Mouse (Mus musculus): ENCODE measurements around the gene Vwa2. TPM values are rescaled to one million over a fixed set of nuclear protein-coding genes. Genes with fewer than 3 reads are reported as not detected.

Gene Vwa2
- total RNA-seq (2015; ENCODE audit: low replicate concordance) (not detected in 2 replicates), total RNA-seq (2017; ENCODE audit: low replicate concordance) (not detected in 2 replicates)

DNA sequence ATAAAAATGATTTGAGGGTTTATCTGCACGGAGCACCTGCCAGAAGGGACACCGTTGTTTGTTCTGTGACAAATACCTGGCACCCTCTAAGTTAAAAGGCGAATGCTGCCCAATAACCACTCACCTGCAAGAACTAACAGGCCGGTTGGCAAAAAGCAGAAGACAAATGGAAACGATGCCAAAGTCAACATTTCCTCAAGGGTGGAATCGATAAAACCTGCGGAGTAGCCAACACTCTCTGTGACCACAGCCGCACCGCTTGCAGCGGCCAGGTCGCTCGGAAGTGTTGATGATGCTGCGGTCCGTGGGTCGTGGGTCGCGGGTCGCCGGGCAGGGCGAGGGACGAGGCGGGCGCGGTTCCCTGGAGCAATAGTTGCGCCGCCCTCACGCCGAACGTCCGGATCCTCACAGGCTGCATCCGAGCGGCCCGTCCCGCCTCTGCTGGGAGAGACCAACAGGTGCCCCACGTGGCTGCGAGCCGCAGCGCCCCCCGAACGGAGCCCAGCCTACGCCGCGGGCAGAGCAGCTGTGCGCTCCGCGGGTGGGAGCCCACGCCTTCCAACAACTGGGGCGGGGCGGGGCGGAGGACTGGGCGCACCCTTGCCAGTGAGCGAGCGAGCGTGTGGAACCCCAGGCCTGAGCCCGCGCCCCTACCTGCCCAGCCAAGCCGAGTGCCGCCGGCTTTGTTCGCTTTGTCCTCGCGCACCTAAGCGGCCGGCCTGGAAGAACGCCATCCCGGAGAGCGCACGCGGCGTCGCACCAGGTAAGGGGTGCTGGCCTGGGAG, at the start of gene Vwa2:
Gene Vwa2, plus strand, starts transcription at position 434 of the 785 bp plus-strand sequence.
- ATAC-seq (replicated peaks; ENCODE audit: low FRiP score, poor library complexity, severe bottlenecking) = no peak

DNA sequence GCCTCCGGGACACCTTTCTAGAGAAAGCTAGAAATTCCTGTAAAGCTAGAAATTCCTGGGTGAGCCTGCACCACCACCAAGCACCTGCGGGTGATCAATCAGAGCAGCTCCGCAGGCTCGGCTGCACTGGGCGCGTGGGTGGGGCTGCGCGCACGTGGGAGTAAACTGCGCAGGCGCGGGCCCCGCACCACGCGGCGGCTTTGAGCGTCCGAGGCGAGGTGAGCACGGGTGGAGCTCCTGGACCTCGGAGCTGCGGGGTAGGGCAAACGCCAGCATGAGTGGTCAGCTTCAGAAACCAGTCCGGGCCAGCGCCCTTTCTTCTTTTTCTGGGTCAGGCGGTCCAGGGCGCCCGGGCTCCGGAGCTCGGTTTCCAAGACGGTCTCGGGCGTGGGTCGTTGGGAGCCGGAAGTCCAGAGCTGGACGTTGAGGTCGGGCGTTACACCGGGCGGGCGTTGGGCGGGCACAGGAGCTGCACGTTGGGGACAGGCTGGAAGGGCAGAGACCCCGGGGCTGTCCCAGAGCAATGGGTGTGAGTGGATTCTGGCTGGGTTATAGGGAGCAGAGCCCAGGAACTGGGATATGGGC, 47.9 kb upstream of the Vwa2 start, which contains the start of gene Tdrd1:
Gene Tdrd1, plus strand, starts transcription at position 163 of the 585 bp plus-strand sequence.
- ATAC-seq (replicated peaks; ENCODE audit: low FRiP score, poor library complexity, severe bottlenecking) = no peak

GRCm38 (mm10) chr19:56828305-56828704, 45.7 kb upstream of the Vwa2 start:
- ATAC-seq (replicated peaks; ENCODE audit: low FRiP score, poor library complexity, severe bottlenecking) = no peak

- no peak for ATAC-seq (replicated peaks; ENCODE audit: low FRiP score, poor library complexity, severe bottlenecking)
Measured at GRCm38 (mm10) chr19:56829267-56829666, 44.8 kb upstream of the Vwa2 start.

DNA sequence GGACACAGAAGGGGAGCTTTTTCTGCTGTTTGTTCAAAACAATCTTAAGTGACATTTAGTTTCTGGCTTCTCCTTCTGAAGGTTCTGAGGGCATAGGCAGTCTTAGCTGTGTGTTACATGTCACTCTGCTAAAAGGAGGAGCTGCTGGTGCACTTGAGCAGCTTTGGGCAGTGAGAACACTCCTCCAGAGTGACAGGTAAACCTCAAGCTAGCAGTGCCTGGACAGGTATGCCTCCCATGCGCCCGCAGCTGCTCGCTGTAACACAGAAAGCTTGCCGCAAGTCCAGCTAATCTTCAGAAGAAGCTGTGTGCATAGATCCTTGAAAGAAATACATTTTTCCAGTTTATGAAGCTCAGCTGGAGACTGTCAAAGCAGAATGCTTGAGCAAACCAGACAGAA, 43.9 kb upstream of the Vwa2 start:
- ATAC-seq (replicated peaks; ENCODE audit: low FRiP score, poor library complexity, severe bottlenecking) = no peak

GRCm38 (mm10) chr19:56835340-56835739, 38.7 kb upstream of the Vwa2 start:
- ATAC-seq (replicated peaks; ENCODE audit: low FRiP score, poor library complexity, severe bottlenecking) = no peak

DNA sequence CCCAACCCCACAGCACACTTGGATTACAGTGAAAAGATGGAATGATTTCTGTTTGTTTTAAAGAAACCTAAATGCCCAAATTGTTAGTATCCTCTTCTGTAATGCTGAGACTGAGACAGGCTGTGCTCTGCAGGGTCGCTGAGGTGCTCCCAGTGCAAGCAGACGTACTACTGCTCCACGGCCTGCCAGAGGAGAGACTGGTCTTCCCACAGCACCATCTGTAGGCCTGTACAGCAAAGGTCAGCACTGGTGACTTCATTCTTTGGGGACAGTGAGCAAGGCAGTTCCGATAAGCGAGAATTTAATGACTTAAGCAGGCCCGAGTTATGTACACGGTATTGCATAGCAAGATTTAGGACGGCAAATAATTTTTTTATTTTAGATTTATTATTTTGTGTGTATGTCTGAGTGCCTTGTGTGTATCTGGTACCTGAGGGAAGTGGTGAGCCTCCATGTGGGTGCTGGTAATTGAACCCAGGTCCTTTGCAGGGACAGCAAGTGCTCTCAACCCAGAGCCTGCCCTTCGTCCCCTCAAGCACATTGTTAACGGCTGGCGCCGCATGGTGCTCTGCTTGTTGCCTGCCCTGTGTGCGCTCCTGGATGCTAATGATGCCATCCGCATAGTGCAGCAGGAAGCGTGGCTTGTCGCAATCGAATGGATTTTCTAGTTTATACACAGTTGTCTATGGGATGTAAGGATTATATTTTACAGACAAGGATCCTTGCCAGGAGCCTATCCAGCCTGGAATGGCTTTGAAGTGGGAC, 34.9 kb upstream of the Vwa2 start:
- ATAC-seq (replicated peaks; ENCODE audit: low FRiP score, poor library complexity, severe bottlenecking) = no peak

- no peak for ATAC-seq (replicated peaks; ENCODE audit: low FRiP score, poor library complexity, severe bottlenecking)
Measured at GRCm38 (mm10) chr19:56842974-56843373, 31.1 kb upstream of the Vwa2 start.

DNA sequence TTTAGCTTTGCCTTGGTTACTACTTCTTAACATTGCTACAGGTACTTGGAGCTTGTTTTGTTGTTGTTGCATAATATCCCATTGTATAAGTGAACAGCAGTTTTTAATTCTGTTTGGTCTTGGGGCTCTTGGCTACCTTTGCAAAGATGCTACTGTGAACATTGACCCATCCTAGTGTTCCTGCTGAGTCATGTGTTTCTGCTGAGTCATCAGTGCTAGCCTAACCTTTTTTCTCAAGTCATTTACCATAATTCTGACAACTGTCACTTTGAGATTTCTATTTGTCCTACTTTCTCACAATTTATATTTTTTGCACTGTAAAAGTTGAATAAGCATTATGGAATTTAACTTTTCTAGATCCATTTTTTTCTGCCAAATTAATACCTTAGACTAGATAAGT, 21.5 kb upstream of the Vwa2 start:
- ATAC-seq (replicated peaks; ENCODE audit: low FRiP score, poor library complexity, severe bottlenecking) = no peak

DNA sequence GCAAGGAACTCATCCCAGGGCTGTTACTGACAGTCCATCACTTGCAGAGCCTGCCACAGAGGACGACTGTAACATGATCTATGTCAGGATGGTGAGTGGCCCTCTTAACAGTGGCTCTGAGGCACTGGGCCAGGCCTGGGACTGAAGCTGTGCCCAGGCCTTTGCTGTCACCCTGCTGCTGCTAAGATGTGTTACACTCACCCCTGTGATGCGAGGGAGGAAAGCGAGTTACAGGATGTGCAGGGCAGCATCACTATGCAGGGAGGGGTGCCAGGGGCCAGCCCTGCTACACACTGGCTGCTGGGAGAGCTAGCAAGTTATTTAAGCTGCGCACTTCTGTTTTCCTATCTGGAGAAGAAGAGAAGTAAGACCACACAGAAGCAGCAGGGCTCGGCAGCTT, 17.6 kb upstream of the Vwa2 start:
- no peak for ATAC-seq (replicated peaks; ENCODE audit: low FRiP score, poor library complexity, severe bottlenecking)

- ATAC-seq (replicated peaks; ENCODE audit: low FRiP score, poor library complexity, severe bottlenecking) = no peak
Measured at GRCm38 (mm10) chr19:56867701-56868100, 6.3 kb upstream of the Vwa2 start.

GRCm38 (mm10) chr19:56874601-56875315, 709 bp downstream of the Vwa2 start:
- no peak for ATAC-seq (replicated peaks; ENCODE audit: low FRiP score, poor library complexity, severe bottlenecking)

DNA sequence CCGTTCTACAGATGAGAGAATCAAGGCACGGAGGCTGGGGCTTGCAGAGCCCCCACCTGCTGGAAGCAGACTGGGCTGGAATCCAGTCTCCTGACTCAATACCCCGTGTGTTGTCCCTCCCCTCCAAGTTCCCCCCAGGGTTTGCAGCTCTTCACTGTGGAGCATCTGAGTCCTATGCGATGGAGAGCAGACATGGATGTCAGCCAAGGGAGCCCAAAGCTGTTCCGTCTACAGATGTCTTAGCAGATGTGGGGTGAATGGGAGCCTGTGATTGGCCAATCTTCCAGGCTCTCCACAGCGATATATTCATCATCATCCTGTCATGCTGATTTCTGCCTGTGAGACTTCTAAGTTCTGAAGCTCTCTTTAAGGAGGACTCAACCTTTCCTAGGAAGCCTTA, 3.3 kb downstream of the Vwa2 start:
- ATAC-seq (replicated peaks; ENCODE audit: low FRiP score, poor library complexity, severe bottlenecking) = no peak

DNA sequence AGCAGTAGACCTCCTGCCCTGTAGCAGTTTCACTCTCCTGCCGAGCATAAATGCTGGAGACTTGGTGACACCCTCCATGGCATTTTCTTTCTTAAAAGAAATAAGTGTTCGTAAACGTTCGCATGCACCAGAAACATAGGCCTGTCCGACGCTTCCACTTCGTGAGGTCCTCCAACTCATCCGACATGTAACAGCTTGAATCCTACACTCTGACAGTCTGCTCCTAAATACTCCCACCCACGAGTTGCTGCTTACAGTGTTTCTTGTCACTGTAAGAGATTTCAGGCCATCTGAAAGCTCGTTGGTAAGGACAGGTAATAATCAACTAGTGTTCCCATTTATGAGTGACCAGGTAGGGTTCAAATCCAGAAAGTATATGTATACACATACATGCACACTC, 13.8 kb downstream of the Vwa2 start:
- ATAC-seq (replicated peaks; ENCODE audit: low FRiP score, poor library complexity, severe bottlenecking) = no peak

GRCm38 (mm10) chr19:56888654-56889053, 14.6 kb downstream of the Vwa2 start:
- ATAC-seq (replicated peaks; ENCODE audit: low FRiP score, poor library complexity, severe bottlenecking) = no peak

GRCm38 (mm10) chr19:56891438-56891837, 17.4 kb downstream of the Vwa2 start:
- ATAC-seq (replicated peaks; ENCODE audit: low FRiP score, poor library complexity, severe bottlenecking) = no peak

GRCm38 (mm10) chr19:56892586-56892985, 18.5 kb downstream of the Vwa2 start:
- ATAC-seq (replicated peaks; ENCODE audit: low FRiP score, poor library complexity, severe bottlenecking) = no peak

DNA sequence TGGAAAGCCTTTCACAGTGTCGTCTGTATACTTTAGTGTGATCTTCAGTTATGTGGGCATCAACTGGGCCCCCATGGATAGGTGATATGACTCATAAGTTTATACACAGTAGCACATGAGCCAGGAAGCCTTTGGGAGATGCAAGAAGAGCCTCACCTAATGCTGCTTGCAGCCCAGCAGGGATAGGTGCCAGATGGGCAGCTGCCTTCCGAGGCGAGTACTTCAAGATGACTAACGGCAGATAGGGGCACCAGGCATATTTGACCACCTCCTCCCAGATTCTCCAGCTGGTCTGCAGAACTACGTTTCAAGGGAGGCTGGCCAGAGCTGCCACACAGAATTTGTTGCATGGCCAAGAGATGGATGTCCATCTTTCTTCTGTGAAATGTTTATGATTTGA, 19.3 kb downstream of the Vwa2 start:
- no peak for ATAC-seq (replicated peaks; ENCODE audit: low FRiP score, poor library complexity, severe bottlenecking)

- no peak for ATAC-seq (replicated peaks; ENCODE audit: low FRiP score, poor library complexity, severe bottlenecking)
Measured at GRCm38 (mm10) chr19:56897654-56898053, 23.6 kb downstream of the Vwa2 start.

GRCm38 (mm10) chr19:56904095-56904494, 30.0 kb downstream of the Vwa2 start:
- no peak for ATAC-seq (replicated peaks; ENCODE audit: low FRiP score, poor library complexity, severe bottlenecking)

Measured in erythroid progenitor cell, adult 5-6 weeks (primary cell).